Mouse (Mus musculus): ENCODE results near the gene Zyx. TPM values are rescaled to one million over a fixed set of nuclear protein-coding genes. Genes with fewer than 3 reads are reported as not detected.

Gene Zyx
- total and polyA plus RNA-seq, 3 experiments, result 0.86 to 11.4 (median 2.2) TPM

DNA sequence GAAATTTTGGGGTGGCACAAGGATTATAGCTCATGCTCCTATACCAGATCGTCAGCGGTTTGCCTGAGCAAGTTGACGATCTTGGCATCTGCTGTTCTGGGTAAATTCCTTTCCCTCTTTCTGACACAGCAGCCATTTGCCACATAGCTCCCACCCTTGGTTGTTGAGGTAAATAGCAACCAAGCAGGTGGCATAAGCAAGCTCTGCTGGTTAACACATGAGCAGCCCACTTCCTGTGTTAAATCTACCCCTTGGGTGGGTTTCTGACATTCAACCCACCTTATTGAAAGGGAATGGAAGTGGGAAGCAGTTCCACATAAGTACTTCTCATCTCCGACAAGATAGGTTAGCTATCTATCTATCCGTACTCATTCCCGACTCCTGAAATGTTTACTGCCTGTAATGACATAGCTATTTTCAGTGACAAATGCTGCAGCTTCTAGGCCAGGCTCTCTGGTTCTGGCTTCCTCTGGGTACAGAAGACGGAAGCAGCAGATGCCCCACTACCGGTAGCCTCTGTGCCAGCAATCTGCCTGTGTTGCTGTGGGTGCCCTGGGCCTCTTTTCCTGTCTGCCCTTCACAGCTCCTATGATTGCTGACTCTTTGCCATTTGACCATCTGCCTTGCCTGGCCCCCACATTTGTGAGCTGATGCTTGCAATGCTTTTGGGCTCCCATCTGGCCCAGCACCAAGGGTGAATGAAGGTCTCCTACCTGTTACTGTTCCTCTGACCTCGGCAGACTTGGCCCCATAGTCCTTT lies 5.9 kb upstream of the Zyx start:
- in situ Hi-C loops (cut with MboI; ENCODE audit: low pct_ligation_motif_present, low pct_unique_long_range_greater_than_20kb, low sequenced_read_pairs) (loop anchor here (25.0 kb wide), 1 partner anchor 244 kb away; the partner anchor contains the start of gene Tcaf3), dilution Hi-C loops (cut with MboI; ENCODE audit: extremely low pct_ligation_motif_present, extremely low pct_unique_long_range_greater_than_20kb, low sequenced_read_pairs) (no loop called here)
- Histone ChIP-seq H3K79me2 (replicated peaks; ENCODE audit: control insufficient read depth, extremely low read depth, insufficient read depth, poor library complexity, severe bottlenecking) (no peaks in the 10 kb centered on the region), H3K4me1 (ENCODE audit: control insufficient read depth in 1 of 2, insufficient read depth in 2 of 2) (peaks cover 3 to 15% of the 10 kb centered on the region in 2 experiments; a peak in 2 of 4 replicates), H3K36me3 (replicated peaks in 1 of 2; ENCODE audit: control insufficient read depth in 1 of 2, insufficient read depth in 1 of 2, low read length in 1 of 2) (no peaks in the 10 kb centered on the region), H3K27me3 (replicated peaks) (no peaks in the 10 kb centered on the region), H3K4me2 (ENCODE audit: insufficient read depth, low read depth, poor library complexity, severe bottlenecking) (no peak overlapping the region), H3K27ac (ENCODE audit: insufficient read depth, low read depth) (no peak overlapping the region), H3K9ac (ENCODE audit: insufficient read depth, low read depth) (no peak overlapping the region), H3K4me3 (replicated peaks in 1 of 3; ENCODE audit: low read depth in 2 of 3, low read length in 2 of 3, poor library complexity in 1 of 3) (no peak overlapping the region), H3K9me3 (replicated peaks; ENCODE audit: low read length) (no peaks in the 10 kb centered on the region)
- TF ChIP-seq JUND (conservative IDR thresholded peaks at IDR 0.05; ENCODE audit: low read depth, low read length) (no peak), UBTF (IDR thresholded peaks at IDR 0.05; ENCODE audit: low read depth, low read length) (no peak), MYC (IDR thresholded peaks at IDR 0.05; ENCODE audit: low read depth, low read length) (no peak), ETS1 (conservative IDR thresholded peaks at IDR 0.05; ENCODE audit: low read depth, low read length) (no peak), SMC3 (IDR thresholded peaks at IDR 0.05; ENCODE audit: low read depth, low read length) (no peak), EP300 (IDR thresholded peaks at IDR 0.05; ENCODE audit: low read length) (no peak), MAZ (IDR thresholded peaks at IDR 0.05; ENCODE audit: low read depth, low read length) (no peak), RCOR1 (conservative IDR thresholded peaks at IDR 0.05; ENCODE audit: low read depth, low read length) (no peak), PAX5 (IDR thresholded peaks at IDR 0.05; ENCODE audit: low read length) (no peak), IRF4 (IDR thresholded peaks at IDR 0.05; ENCODE audit: low read depth, low read length) (no peak)
- no peak for DNase-seq (ENCODE audit: extremely low read depth)

DNA sequence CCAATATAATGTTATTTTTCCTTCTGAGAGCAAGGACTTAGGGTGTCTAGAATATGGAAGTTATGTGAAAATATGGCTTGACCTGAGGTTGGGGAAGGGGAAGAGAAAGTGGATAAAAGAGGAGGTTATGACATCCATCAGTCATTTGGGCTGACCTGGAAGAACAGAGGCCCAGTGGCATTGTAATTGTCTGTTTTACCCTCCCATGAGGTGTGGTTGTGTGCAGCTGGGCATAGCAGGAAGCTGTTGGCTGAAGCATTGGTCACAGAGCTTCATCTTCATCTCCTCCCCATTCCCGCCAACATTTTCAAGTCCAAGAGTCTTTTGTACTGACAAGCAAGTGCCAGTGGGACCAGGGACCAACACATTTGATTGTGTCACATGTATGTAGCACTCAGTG lies 5.2 kb upstream of the Zyx start:
- TF ChIP-seq ZNF384 (IDR thresholded peaks at IDR 0.05; ENCODE audit: low read depth, low read length) (no peak), IRF4 (IDR thresholded peaks at IDR 0.05; ENCODE audit: low read depth, low read length) (no peak), GABPA (IDR thresholded peaks at IDR 0.05; ENCODE audit: insufficient replicate concordance, low read depth, low read length) (no peak), JUN (IDR thresholded peaks at IDR 0.05; ENCODE audit: insufficient read depth, low read depth, low read length) (no peak), HCFC1 (IDR thresholded peaks at IDR 0.05; ENCODE audit: low read depth, low read length) (no peak), RCOR1 (conservative IDR thresholded peaks at IDR 0.05; ENCODE audit: low read depth, low read length) (no peak), MAFK (IDR thresholded peaks at IDR 0.05; ENCODE audit: insufficient replicate concordance, low read length) (no peak), E2F4 (IDR thresholded peaks at IDR 0.05; ENCODE audit: insufficient replicate concordance, low read depth, low read length) (no peak), SIN3A (IDR thresholded peaks at IDR 0.05; ENCODE audit: low read length) (no peak)
- H3K27ac ChIP-seq (ENCODE audit: insufficient read depth, low read depth), result no peak overlapping the region

More for the DNA sequence above, 5.2 kb upstream of the Zyx start:
- Histone ChIP-seq H3K79me2 (replicated peaks; ENCODE audit: control insufficient read depth, extremely low read depth, insufficient read depth, poor library complexity, severe bottlenecking) (no peaks in the 10 kb centered on the region), H3K27me3 (replicated peaks) (no peaks in the 10 kb centered on the region), H3K4me1 (ENCODE audit: control insufficient read depth in 1 of 2, insufficient read depth in 2 of 2) (peaks cover 3 to 17% of the 10 kb centered on the region in 2 experiments; a peak in 2 of 4 replicates), H3K4me2 (ENCODE audit: insufficient read depth, low read depth, poor library complexity, severe bottlenecking) (no peak overlapping the region), H3K4me3 (replicated peaks in 1 of 3; ENCODE audit: low read depth in 2 of 3, low read length in 2 of 3, poor library complexity in 1 of 3) (no peak overlapping the region), H3K9ac (ENCODE audit: insufficient read depth, low read depth) (no peak overlapping the region), H3K36me3 (replicated peaks in 1 of 2; ENCODE audit: control insufficient read depth in 1 of 2, insufficient read depth in 1 of 2, low read length in 1 of 2) (no peaks in the 10 kb centered on the region), H3K9me3 (replicated peaks; ENCODE audit: low read length) (no peaks in the 10 kb centered on the region)
- in situ Hi-C loops (cut with MboI; ENCODE audit: low pct_ligation_motif_present, low pct_unique_long_range_greater_than_20kb, low sequenced_read_pairs) (loop anchor here (25.0 kb wide), 1 partner anchor 243 kb away; the partner anchor contains the start of gene Tcaf3), dilution Hi-C loops (cut with MboI; ENCODE audit: extremely low pct_ligation_motif_present, extremely low pct_unique_long_range_greater_than_20kb, low sequenced_read_pairs) (no loop called here)
- DNase-seq (ENCODE audit: extremely low read depth), result no peak
